Mouse (Mus musculus): ENCODE data around the gene Nms. TPM values are rescaled to one million over a fixed set of nuclear protein-coding genes. Genes with fewer than 3 reads are reported as not detected.

Gene Nms
- total RNA-seq, 1 experiment from 2014 or later: not detected

DNA sequence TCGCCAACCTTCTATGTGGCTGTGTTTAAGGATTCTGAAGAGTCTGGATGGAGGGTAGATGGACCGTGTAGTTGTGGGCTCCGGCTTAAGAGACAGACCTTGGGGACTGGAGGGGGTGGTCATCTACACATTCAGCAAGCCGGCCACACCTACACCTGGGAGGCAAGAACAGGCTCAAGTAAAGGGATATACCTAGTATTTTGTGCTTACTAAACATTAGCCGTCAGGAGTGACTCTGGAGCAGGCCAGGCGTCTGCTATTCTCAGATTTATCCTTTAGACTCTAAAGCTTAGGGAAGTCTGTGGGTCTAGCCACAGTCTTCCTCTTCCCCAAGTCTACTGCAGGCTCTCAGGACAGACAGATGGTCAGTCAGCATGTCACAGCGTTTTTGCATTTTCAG, 49.4 kb downstream of the Nms start:
- no peak for ATAC-seq (replicated peaks; ENCODE audit: low read depth, poor library complexity, severe bottlenecking)

DNA sequence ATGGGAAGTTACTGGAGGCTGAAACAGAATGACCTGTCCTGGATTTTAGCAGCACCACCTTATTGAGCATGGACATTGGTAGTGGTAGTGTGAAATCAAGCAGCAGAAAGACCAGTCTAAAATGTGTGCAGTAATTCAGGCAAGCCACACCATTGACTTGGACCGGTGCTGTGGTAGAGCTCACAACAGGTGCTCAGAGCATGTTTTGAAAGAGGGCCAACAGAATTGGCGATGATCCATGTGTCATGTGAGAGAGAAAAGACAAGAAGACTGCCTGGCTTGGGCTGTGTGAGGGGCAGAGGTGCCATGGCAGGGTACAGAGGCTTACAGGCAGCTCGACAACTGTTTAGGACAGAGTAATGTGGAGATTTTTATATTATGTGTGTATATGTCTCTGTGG, 53.4 kb downstream of the Nms start:
- no peak for ATAC-seq (replicated peaks; ENCODE audit: low read depth, poor library complexity, severe bottlenecking)

Other genes with a start within 250 kb of the Nms start
- 0.18 TPM in 1 of 2 replicates, not detected in the other for gene Lonrf2, start 102.4 kb upstream of the Nms start, total RNA-seq (2017)
- gene Chst10, start 41.0 kb upstream of the Nms start, total RNA-seq (2017): 3.5 TPM in 2 replicates
- gene Pdcl3, start 46.5 kb downstream of the Nms start, total RNA-seq (2017): 40.8 and 83.4 TPM in 2 replicates

All from common myeloid progenitor, adult 5-6 weeks (primary cell).